ENCODE assay signal across 8 mouse cellular contexts in the genomic region with DNA sequence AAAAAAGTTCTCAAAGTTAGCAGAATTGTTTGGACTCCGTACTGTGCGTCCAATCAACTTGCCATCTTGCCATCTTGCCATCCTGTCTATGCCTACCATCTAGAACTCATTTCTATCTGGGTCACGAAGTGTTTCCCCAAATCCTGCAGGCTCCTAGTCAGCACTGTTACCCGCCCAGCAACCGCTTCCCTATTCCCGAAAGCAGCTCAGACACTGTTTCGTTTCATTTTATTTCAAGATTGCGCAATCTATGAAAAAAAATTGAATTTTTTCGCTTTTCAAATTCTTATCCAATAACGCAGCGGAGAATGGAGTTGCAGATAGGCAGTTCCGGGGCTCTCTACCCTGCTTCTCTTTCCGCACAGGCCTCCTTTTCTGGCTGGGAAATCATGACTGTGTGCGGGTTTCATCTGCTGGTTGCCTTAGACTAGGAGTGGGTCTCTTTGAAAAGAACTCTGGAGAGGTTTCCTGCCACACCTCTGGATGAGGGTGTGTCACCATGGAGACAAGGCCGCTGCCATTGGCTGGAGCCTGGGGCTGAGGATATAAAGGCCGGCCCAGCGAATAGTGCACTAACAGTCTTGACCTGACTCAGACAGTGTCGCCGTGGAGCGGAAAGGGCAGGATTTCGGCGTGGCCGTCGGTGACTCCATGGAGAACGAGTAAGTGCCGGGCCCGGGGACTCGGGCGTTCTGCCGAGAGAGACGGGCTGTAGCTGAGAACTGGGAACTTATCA. TPM values are rescaled to one million over a fixed set of nuclear protein-coding genes. Genes with fewer than 3 reads are reported as not detected.
DNase-seq lines count a peak whose midpoint lies in the region; ATAC-seq lines count a peak whose summit lies in the region.

A gene (plus strand): TSS at position 586 of the 736 bp plus-strand sequence.

- no peaks in the 10 kb centered on the region for H3K36me3 ChIP-seq in embryonic facial prominence, embryonic 15.5 days
- no peaks in the 10 kb centered on the region; the same call in 1 of the 2 replicates for H3K36me3 ChIP-seq in kidney, embryonic 14.5 days (ENCODE audit: control insufficient read depth, insufficient read depth, low read length)
- no peaks in the 10 kb centered on the region for H3K36me3 ChIP-seq in limb, embryonic 15.5 days

- peak; percentile 98 for ATAC-seq in embryonic facial prominence, embryonic 15.5 days (ENCODE audit: insufficient number of reproducible peaks, low FRiP score, low TSS enrichment, low read depth)
- ATAC-seq in kidney, embryonic 14.5 days (ENCODE audit: low FRiP score, low TSS enrichment) = peak; percentile 99
- peak; percentile 97 for ATAC-seq in limb, embryonic 15.5 days (ENCODE audit: insufficient number of reproducible peaks, low FRiP score, low TSS enrichment, low read depth)

- no peaks in the 10 kb centered on the region for H3K27me3 ChIP-seq in embryonic facial prominence, embryonic 15.5 days
- no peaks in the 10 kb centered on the region for H3K27me3 ChIP-seq in kidney, embryonic 14.5 days (ENCODE audit: control insufficient read depth, insufficient read depth, low read length)
- no peaks in the 10 kb centered on the region for H3K27me3 ChIP-seq in limb, embryonic 15.5 days

- peak within 1 kb of the TSS; percentile 55 for H3K4me3 ChIP-seq in embryonic facial prominence, embryonic 15.5 days (replicated peaks)
- peak within 1 kb of the TSS; percentile 37 for H3K4me3 ChIP-seq in kidney, embryonic 14.5 days (ENCODE audit: low read length)
- H3K4me3 ChIP-seq in limb, embryonic 15.5 days = peak within 1 kb of the TSS; percentile 52

- 14% methylated on average over 31 of the region's 31 CpGs for WGBS in embryonic facial prominence, embryonic 15.5 days
- WGBS in kidney, embryonic 14.5 days = 17% methylated on average over 31 of the region's 31 CpGs
- WGBS in limb, embryonic 15.5 days = 11% methylated on average over 31 of the region's 31 CpGs

- peak within 1 kb of the TSS; percentile 60 for H3K4me2 ChIP-seq in embryonic facial prominence, embryonic 15.5 days (replicated peaks)
- peak within 1 kb of the TSS; percentile 63 for H3K4me2 ChIP-seq in kidney, embryonic 14.5 days (replicated peaks; ENCODE audit: low read depth, low read length)
- H3K4me2 ChIP-seq in limb, embryonic 15.5 days = peak within 1 kb of the TSS; percentile 59

- H3K9ac ChIP-seq in embryonic facial prominence, embryonic 15.5 days = peak within 1 kb of the TSS; percentile 39
- H3K9ac ChIP-seq in kidney, embryonic 14.5 days (ENCODE audit: low read depth, low read length) = peak within 1 kb of the TSS; percentile 53; the same call in 1 of the 2 replicates
- H3K9ac ChIP-seq in limb, embryonic 15.5 days = peak within 1 kb of the TSS; percentile 35

- H3K4me1 ChIP-seq in embryonic facial prominence, embryonic 15.5 days = peaks cover 6% of the 10 kb centered on the region; the same call in 1 of the 2 replicates
- H3K4me1 ChIP-seq in kidney, embryonic 14.5 days (ENCODE audit: control insufficient read depth, insufficient read depth, low read length) = 0 out of 2 replicates have a peak, but pooled peaks cover 4% of the 10 kb centered on the region
- peaks cover 8% of the 10 kb centered on the region; the same call in 1 of the 2 replicates for H3K4me1 ChIP-seq in limb, embryonic 15.5 days

- no peaks in the 10 kb centered on the region for H3K9me3 ChIP-seq in embryonic facial prominence, embryonic 15.5 days (replicated peaks)
- H3K9me3 ChIP-seq in kidney, embryonic 14.5 days (ENCODE audit: control insufficient read depth, low read length) = no peaks in the 10 kb centered on the region
- no peaks in the 10 kb centered on the region for H3K9me3 ChIP-seq in limb, embryonic 15.5 days

- peak; percentile 97 for DNase-seq in 3T3-L1 (ENCODE audit: low read depth, low spot score)
- peak; percentile 84 to 93 for DNase-seq in adrenal gland, postnatal 4 days (ENCODE audit: low spot score in 2 of 2)
- DNase-seq in heart, adult 9 months (ENCODE audit: low spot score in 2 of 2) = peak; percentile 97 to 98
- peak; percentile 89 to 92 for DNase-seq in monocyte, adult 2 months (ENCODE audit: low read depth in 1 of 2, low spot score in 2 of 2)
- peak; percentile 89 to 93 for DNase-seq in spleen, postnatal 36 days (ENCODE audit: low spot score in 2 of 2)

- peak within 1 kb of the TSS; percentile 90 for H3K27ac ChIP-seq in embryonic facial prominence, embryonic 15.5 days (replicated peaks)
- H3K27ac ChIP-seq in kidney, embryonic 14.5 days (ENCODE audit: low read depth, low read length) = peak within 1 kb of the TSS; percentile 83
- H3K27ac ChIP-seq in limb, embryonic 15.5 days = peak within 1 kb of the TSS; percentile 93

RNA-seq across cellular contexts. Expression of the gene that starts here (rescaled TPM):
- total RNA-seq in adrenal gland, postnatal 4 days (2021) = 10 to 100 TPM; 28.1 to 33.3 TPM
- not detected in 2 replicates for polyA plus RNA-seq in embryonic facial prominence, embryonic 15.5 days (2015; fragmentation: Nextera tagmentation; extraction: Ambion mirVana)
- not detected in 2 replicates for polyA plus RNA-seq in kidney, embryonic 14.5 days (2014; fragmentation: Nextera tagmentation; extraction: Ambion mirVana)
- polyA plus RNA-seq in limb, embryonic 15.5 days (2015; fragmentation: Nextera tagmentation; extraction: Ambion mirVana) = not detected in 2 replicates

Comparison
In these comparisons a context has a peak if more than half of its experiments do, and no peak if none do; other contexts are left out.
1. Peak in every context shown above with its lines: DNase-seq, ATAC-seq, H3K4me3 ChIP-seq and H3K27ac ChIP-seq.
2. Peak in ATAC-seq, H3K4me3 ChIP-seq, H3K27ac ChIP-seq, H3K9ac ChIP-seq and H3K4me2 ChIP-seq in embryonic facial prominence, embryonic 15.5 days; RNA of the gene not detected or under 1 TPM.
3. Peak in ATAC-seq, H3K4me3 ChIP-seq, H3K27ac ChIP-seq, H3K9ac ChIP-seq and H3K4me2 ChIP-seq in kidney, embryonic 14.5 days; RNA of the gene not detected or under 1 TPM.
4. Peak in ATAC-seq, H3K4me3 ChIP-seq, H3K27ac ChIP-seq, H3K9ac ChIP-seq and H3K4me2 ChIP-seq in limb, embryonic 15.5 days; RNA of the gene not detected or under 1 TPM.